Mouse (Mus musculus): ENCODE data around the gene Ctnnb1. TPM values are rescaled to one million over a fixed set of nuclear protein-coding genes. Genes with fewer than 3 reads are reported as not detected.

Ctnnb1 gene
- polyA plus RNA-seq, 1 experiment from 2014 or later: 601 TPM

- H3K4me2 ChIP-seq: no peak overlapping the region
- no peaks in the 10 kb centered on the region for H3K9me3 ChIP-seq
- H3K27ac ChIP-seq: no peak overlapping the region
- no peaks in the 10 kb centered on the region for H3K36me3 ChIP-seq
- 28% methylated on average over 9 of the region's 9 CpGs for WGBS
- H3K27me3 ChIP-seq: no peaks in the 10 kb centered on the region
- no peak overlapping the region for H3K9ac ChIP-seq
- H3K4me3 ChIP-seq: no peak overlapping the region
- no peak for ATAC-seq (ENCODE audit: insufficient number of reproducible peaks, low FRiP score, low TSS enrichment, low read depth)
- H3K4me1 ChIP-seq: no peaks in the 10 kb centered on the region
Observed at GRCm38 (mm10) chr9:120926939-120927606, 1.9 kb upstream of the Ctnnb1 start.

- Histone ChIP-seq H3K4me1 (peaks cover 8% of the 10 kb centered on the region), H3K27me3 (no peaks in the 10 kb centered on the region), H3K27ac (no peak overlapping the region), H3K36me3 (no peaks in the 10 kb centered on the region), H3K4me2 (no peak overlapping the region), H3K9ac (no peak overlapping the region), H3K4me3 (no peak overlapping the region), H3K9me3 (no peaks in the 10 kb centered on the region)
- ATAC-seq (ENCODE audit: insufficient number of reproducible peaks, low FRiP score, low TSS enrichment, low read depth): no peak
- WGBS: 92% methylated on average over 12 of the region's 12 CpGs
Observed at GRCm38 (mm10) chr9:120930021-120930420, 1.0 kb downstream of the Ctnnb1 start.

- H3K9me3 ChIP-seq: no peaks in the 10 kb centered on the region
- no peaks in the 10 kb centered on the region for H3K36me3 ChIP-seq
- no peak overlapping the region for H3K4me3 ChIP-seq
- 63% methylated on average over 8 of the region's 8 CpGs for WGBS
- no peak overlapping the region for H3K4me2 ChIP-seq
- no peak for ATAC-seq (ENCODE audit: insufficient number of reproducible peaks, low FRiP score, low TSS enrichment, low read depth)
- H3K9ac ChIP-seq: no peak overlapping the region
- H3K4me1 ChIP-seq: peaks cover 16% of the 10 kb centered on the region
- H3K27ac ChIP-seq: no peak overlapping the region
- H3K27me3 ChIP-seq: no peaks in the 10 kb centered on the region
Observed at GRCm38 (mm10) chr9:120930811-120931210, 1.8 kb downstream of the Ctnnb1 start.

GRCm38 (mm10) chr9:120932371-120932770 is 3.4 kb downstream of the Ctnnb1 start:
- Histone ChIP-seq H3K4me3 (no peak overlapping the region), H3K4me2 (no peak overlapping the region), H3K9me3 (no peaks in the 10 kb centered on the region), H3K4me1 (peaks cover 30% of the 10 kb centered on the region), H3K27me3 (no peaks in the 10 kb centered on the region), H3K36me3 (no peaks in the 10 kb centered on the region), H3K27ac (0 out of 2 replicates have a peak overlapping the region, but pooled peaks have one; percentile 11), H3K9ac (no peak overlapping the region)
- no peak for ATAC-seq (ENCODE audit: insufficient number of reproducible peaks, low FRiP score, low TSS enrichment, low read depth)
- WGBS: 66% methylated on average over 6 of the region's 6 CpGs

- Histone ChIP-seq H3K4me2 (peak overlapping the region; percentile 41), H3K4me3 (peak overlapping the region; percentile 87), H3K36me3 (peaks cover 4% of the 10 kb centered on the region; the same call in 1 of the 2 replicates), H3K9ac (peak overlapping the region; percentile 99), H3K4me1 (peaks cover 36% of the 10 kb centered on the region), H3K27ac (peak overlapping the region; percentile 95), H3K9me3 (no peaks in the 10 kb centered on the region), H3K27me3 (no peaks in the 10 kb centered on the region)
- ATAC-seq (ENCODE audit: insufficient number of reproducible peaks, low FRiP score, low TSS enrichment, low read depth): peak; percentile 87
- 8% methylated on average over 60 of the region's 78 CpGs for WGBS
Observed at GRCm38 (mm10) chr9:120932797-120933586, 4.0 kb downstream of the Ctnnb1 start.

GRCm38 (mm10) chr9:120933587-120933885 is 4.5 kb downstream of the Ctnnb1 start:
- under 1% methylated on average over 39 of the region's 58 CpGs for WGBS
- H3K9me3 ChIP-seq: no peaks in the 10 kb centered on the region
- ATAC-seq (ENCODE audit: insufficient number of reproducible peaks, low FRiP score, low TSS enrichment, low read depth): peak; percentile 27; the same call in 1 of the 2 replicates

GRCm38 (mm10) chr9:120933886-120934758 is 5.1 kb downstream of the Ctnnb1 start:
- Histone ChIP-seq H3K4me3 (peak overlapping the region; percentile 87), H3K4me1 (peaks cover 41% of the 10 kb centered on the region), H3K27ac (peak overlapping the region; percentile 95), H3K9ac (peak overlapping the region; percentile 99), H3K36me3 (peaks cover 9% of the 10 kb centered on the region; the same call in 1 of the 2 replicates), H3K9me3 (no peaks in the 10 kb centered on the region), H3K4me2 (peak overlapping the region; percentile 67), H3K27me3 (no peaks in the 10 kb centered on the region)
- WGBS: under 1% methylated on average over 55 of the region's 57 CpGs
- no peak for ATAC-seq (ENCODE audit: insufficient number of reproducible peaks, low FRiP score, low TSS enrichment, low read depth)

More at GRCm38 (mm10) chr9:120933587-120933885, 4.5 kb downstream of the Ctnnb1 start:
- Histone ChIP-seq H3K9ac (peak overlapping the region; percentile 99), H3K4me3 (peak overlapping the region; percentile 87), H3K27ac (peak overlapping the region; percentile 95), H3K27me3 (no peaks in the 10 kb centered on the region), H3K4me1 (peaks cover 41% of the 10 kb centered on the region), H3K4me2 (0 out of 2 replicates have a peak overlapping the region, but pooled peaks have one; percentile 67), H3K36me3 (peaks cover 9% of the 10 kb centered on the region; the same call in 1 of the 2 replicates)

- Histone ChIP-seq H3K4me3 (peak overlapping the region; percentile 87), H3K4me2 (peak overlapping the region; percentile 67), H3K27me3 (no peaks in the 10 kb centered on the region), H3K9me3 (no peaks in the 10 kb centered on the region), H3K4me1 (peaks cover 43% of the 10 kb centered on the region), H3K27ac (peak overlapping the region; percentile 95), H3K36me3 (peaks cover 12% of the 10 kb centered on the region; the same call in 1 of the 2 replicates), H3K9ac (peak overlapping the region; percentile 99)
- ATAC-seq (ENCODE audit: insufficient number of reproducible peaks, low FRiP score, low TSS enrichment, low read depth): no peak
- WGBS: 3% methylated on average over 14 of the region's 14 CpGs
Observed at GRCm38 (mm10) chr9:120934821-120935633, 6.0 kb downstream of the Ctnnb1 start.

- no peaks in the 10 kb centered on the region for H3K9me3 ChIP-seq
- peak overlapping the region; percentile 67 for H3K4me2 ChIP-seq
- H3K9ac ChIP-seq: peak overlapping the region; percentile 99; the same call in 1 of the 2 replicates
- WGBS: 6% methylated on average over 4 of the region's 4 CpGs
- H3K4me3 ChIP-seq: peak overlapping the region; percentile 87
- peaks cover 17% of the 10 kb centered on the region; the same call in 1 of the 2 replicates for H3K36me3 ChIP-seq
- no peaks in the 10 kb centered on the region for H3K27me3 ChIP-seq
- H3K4me1 ChIP-seq: peaks cover 48% of the 10 kb centered on the region
- H3K27ac ChIP-seq: peak overlapping the region; percentile 95; the same call in 1 of the 2 replicates
- no peak for ATAC-seq (ENCODE audit: insufficient number of reproducible peaks, low FRiP score, low TSS enrichment, low read depth)
Observed at GRCm38 (mm10) chr9:120935634-120935922, 6.6 kb downstream of the Ctnnb1 start.

GRCm38 (mm10) chr9:120936351-120936750 is 7.3 kb downstream of the Ctnnb1 start:
- Histone ChIP-seq H3K9me3 (no peaks in the 10 kb centered on the region), H3K4me2 (peak overlapping the region; percentile 67), H3K4me3 (peak overlapping the region; percentile 87), H3K27ac (no peak overlapping the region), H3K9ac (peak overlapping the region; percentile 24; the same call in 1 of the 2 replicates), H3K4me1 (peaks cover 55% of the 10 kb centered on the region), H3K27me3 (no peaks in the 10 kb centered on the region), H3K36me3 (peaks cover 20% of the 10 kb centered on the region)
- ATAC-seq (ENCODE audit: insufficient number of reproducible peaks, low FRiP score, low TSS enrichment, low read depth): no peak
- 14% methylated on average over 8 of the region's 8 CpGs for whole genome bisulfite sequencing

- ATAC-seq (ENCODE audit: insufficient number of reproducible peaks, low FRiP score, low TSS enrichment, low read depth): no peak
- WGBS: 77% methylated on average over 3 of the region's 3 CpGs
- H3K36me3 ChIP-seq: peaks cover 20% of the 10 kb centered on the region
- H3K4me1 ChIP-seq: peaks cover 64% of the 10 kb centered on the region
- H3K27me3 ChIP-seq: no peaks in the 10 kb centered on the region
- no peaks in the 10 kb centered on the region for H3K9me3 ChIP-seq
- H3K4me2 ChIP-seq: no peak overlapping the region
- 0 out of 2 replicates have a peak overlapping the region, but pooled peaks have one; percentile 38 for H3K27ac ChIP-seq
- no peak overlapping the region for H3K4me3 ChIP-seq
- H3K9ac ChIP-seq: no peak overlapping the region
Observed at GRCm38 (mm10) chr9:120940858-120941257, 11.8 kb downstream of the Ctnnb1 start.

All from limb, embryonic 15.5 days (tissue).